In the genomic region with DNA sequence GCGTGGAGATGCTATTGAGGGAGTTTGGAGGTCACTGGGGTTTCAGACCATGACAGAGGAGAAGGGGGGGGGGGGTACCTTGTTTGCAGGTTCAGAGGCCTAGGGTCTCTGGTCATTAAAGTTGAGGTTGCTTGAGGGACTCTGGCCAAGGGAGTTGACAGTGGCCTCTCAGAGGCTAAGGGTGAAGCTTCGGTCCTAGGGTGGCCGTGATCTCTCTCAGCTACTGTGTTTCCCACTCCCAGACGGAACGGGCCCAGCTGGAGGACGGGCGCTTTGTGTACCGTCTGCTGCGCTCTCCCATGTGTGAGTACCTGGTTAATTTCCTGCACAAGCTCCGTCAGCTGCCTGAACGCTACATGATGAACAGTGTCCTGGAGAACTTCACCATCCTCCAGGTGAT, we compare ENCODE assay signal across 26 mouse cellular contexts. TPM values are rescaled to one million over a fixed set of nuclear protein-coding genes. Genes with fewer than 3 reads are reported as not detected.
A peak's percentile ranks its signal among the peaks of the same experiment; 100 is the strongest.
DNase-seq lines count a peak whose midpoint lies in the region; ATAC-seq lines count a peak whose summit lies in the region.
"Had no signal": no experiment of that assay in that cellular context is flagged by ENCODE, and none has a peak within 500 bp of the region (broad histone marks: within the 10 kb centered on the region; RNA-seq: fewer than 3 reads in every experiment).

No protein-coding gene starts in this region.

- DNase-seq in heart, embryonic 10.5 days (ENCODE audit: low spot score), result peak; percentile 69
- no peak for DNase-seq in heart, postnatal 14 days
- DNase-seq in neural tube, embryonic 10.5 days (ENCODE audit: extremely low spot score, low spot score), result peak; percentile 12
- peak; percentile 21 for DNase-seq in limb, embryonic 11.5 days (ENCODE audit: low spot score)
- no peak for DNase-seq in urinary bladder, postnatal 25 days (ENCODE audit: low spot score)
- no peak for DNase-seq in adrenal gland, postnatal 4 days (ENCODE audit: low spot score in 2 of 2)
- DNase-seq: adrenal gland, adult 8-10 months; adrenal gland, postnatal 25 days; cerebellum, adult 18-20 months; cerebellum, adult 9-10 months; gastrocnemius, postnatal 25 days; heart, adult 2 months; heart, postnatal 36 days had no signal

- no peak overlapping the region for H3K9ac ChIP-seq in neural tube, embryonic 15.5 days (replicated peaks)
- no peak overlapping the region for H3K9ac ChIP-seq in limb, embryonic 11.5 days (ENCODE audit: low read length)
- H3K9ac ChIP-seq: forebrain, embryonic 15.5 days; hindbrain, embryonic 13.5 days; intestine, embryonic 15.5 days had no signal

- peaks cover 44% of the 10 kb centered on the region for H3K4me1 ChIP-seq in heart, embryonic 10.5 days
- H3K4me1 ChIP-seq in neural tube, embryonic 15.5 days, result peaks cover 21% of the 10 kb centered on the region
- H3K4me1 ChIP-seq in limb, embryonic 11.5 days (ENCODE audit: control insufficient read depth, insufficient read depth, low read length), result peaks cover 26% of the 10 kb centered on the region

- 84% methylated on average over 11 of the region's 11 CpGs for WGBS in heart, embryonic 10.5 days
- 90% methylated on average over 11 of the region's 11 CpGs for WGBS in neural tube, embryonic 15.5 days
- 87% methylated on average over 11 of the region's 11 CpGs for WGBS in limb, embryonic 11.5 days

- H3K4me2 ChIP-seq in neural tube, embryonic 15.5 days, result no peak overlapping the region
- H3K4me2 ChIP-seq in limb, embryonic 11.5 days (ENCODE audit: low read depth, severe bottlenecking), result no peak overlapping the region
- H3K4me2 ChIP-seq: forebrain, embryonic 15.5 days; heart, embryonic 11.5 days; hindbrain, embryonic 13.5 days; intestine, embryonic 15.5 days had no signal

- H3K27ac ChIP-seq in heart, embryonic 10.5 days, result no peak overlapping the region
- H3K27ac ChIP-seq in neural tube, embryonic 15.5 days (replicated peaks), result no peak overlapping the region
- no peak overlapping the region for H3K27ac ChIP-seq in limb, embryonic 11.5 days (replicated peaks; ENCODE audit: low read depth, low read length)
- H3K27ac ChIP-seq: forebrain, embryonic 15.5 days; heart, adult 2 months; hindbrain, embryonic 13.5 days; intestine, embryonic 15.5 days had no signal

- ATAC-seq in neural tube, embryonic 15.5 days (ENCODE audit: low FRiP score), result no peak
- ATAC-seq in limb, embryonic 11.5 days (ENCODE audit: insufficient number of reproducible peaks, low FRiP score, low TSS enrichment, low read depth), result no peak
- ATAC-seq: activated CD4-positive, CD25-positive, alpha-beta regulatory T cell, adult 4 months; CD4-positive, CD25-positive, alpha-beta regulatory T cell, adult 4 months; forebrain, embryonic 15.5 days; hindbrain, embryonic 16.5 days; intestine, embryonic 15.5 days had no signal

- no peaks in the 10 kb centered on the region for H3K9me3 ChIP-seq in heart, embryonic 10.5 days
- H3K9me3 ChIP-seq in neural tube, embryonic 15.5 days (replicated peaks), result no peaks in the 10 kb centered on the region
- no peaks in the 10 kb centered on the region for H3K9me3 ChIP-seq in limb, embryonic 11.5 days (ENCODE audit: control insufficient read depth, low read length)
- H3K9me3 ChIP-seq: forebrain, embryonic 15.5 days; hindbrain, embryonic 13.5 days; intestine, embryonic 15.5 days had no signal

- peaks cover 11% of the 10 kb centered on the region for H3K27me3 ChIP-seq in heart, embryonic 10.5 days (ENCODE audit: insufficient read depth, poor library complexity, severe bottlenecking)
- peaks cover 23% of the 10 kb centered on the region for H3K27me3 ChIP-seq in neural tube, embryonic 15.5 days (replicated peaks)
- H3K27me3 ChIP-seq in limb, embryonic 11.5 days (ENCODE audit: control insufficient read depth, insufficient read depth, low read length), result no peaks in the 10 kb centered on the region
- H3K27me3 ChIP-seq: forebrain, embryonic 15.5 days; intestine, embryonic 15.5 days had no signal

- H3K4me3 ChIP-seq in heart, embryonic 10.5 days, result no peak overlapping the region
- H3K4me3 ChIP-seq in neural tube, embryonic 15.5 days (replicated peaks), result no peak overlapping the region
- H3K4me3 ChIP-seq in limb, embryonic 11.5 days (ENCODE audit: low read depth, low read length), result no peak overlapping the region
- H3K4me3 ChIP-seq: forebrain, embryonic 15.5 days; heart, adult 2 months; hindbrain, embryonic 13.5 days; intestine, embryonic 15.5 days had no signal

- peaks cover 59% of the 10 kb centered on the region for H3K36me3 ChIP-seq in heart, embryonic 10.5 days
- H3K36me3 ChIP-seq in neural tube, embryonic 15.5 days, result no peaks in the 10 kb centered on the region
- peaks cover 42% of the 10 kb centered on the region for H3K36me3 ChIP-seq in limb, embryonic 11.5 days (ENCODE audit: control insufficient read depth, insufficient read depth, low read length)

- intact Hi-C loops in heart, postnatal 14 days (cut with DNase I), result no loop called here

RNA-seq across cellular contexts. Expression of a gene that starts 7.0 kb away (rescaled TPM):
- polyA plus RNA-seq in heart, embryonic 10.5 days (2016; fragmentation: Nextera tagmentation; extraction: Ambion mirVana), result 1.5 and 2.3 TPM in 2 replicates
- total RNA-seq in heart, postnatal 14 days (2021), result 1 to 10 TPM; 3.8 to 5.5 TPM
- polyA plus RNA-seq in neural tube, embryonic 15.5 days (2015; fragmentation: Nextera tagmentation; extraction: Ambion mirVana), result 1.7 and 12.4 TPM in 2 replicates
- polyA plus RNA-seq in limb, embryonic 11.5 days (2014; fragmentation: Nextera tagmentation; extraction: Ambion mirVana), result 0.82 and 1.6 TPM in 2 replicates
- total RNA-seq in adrenal gland, postnatal 4 days (2021), result 1 to 10 TPM; 4.1 to 6.2 TPM

RNA-seq across cellular contexts. Expression of a gene that starts 8.9 kb away (rescaled TPM):
- 0.50 and 0.83 TPM in 2 replicates for polyA plus RNA-seq in heart, embryonic 10.5 days (2016; fragmentation: Nextera tagmentation; extraction: Ambion mirVana)
- total RNA-seq in heart, postnatal 14 days (2021), result not detected
- polyA plus RNA-seq in neural tube, embryonic 15.5 days (2015; fragmentation: Nextera tagmentation; extraction: Ambion mirVana), result 0.67 and 0.78 TPM in 2 replicates
- polyA plus RNA-seq in limb, embryonic 11.5 days (2014; fragmentation: Nextera tagmentation; extraction: Ambion mirVana), result 0.20 and 0.36 TPM in 2 replicates
- total RNA-seq in adrenal gland, postnatal 4 days (2021), result under 1 TPM in 1 of 2 experiments, not detected in 1; 0.28 TPM
- total RNA-seq: adrenal gland, postnatal 25 days; gastrocnemius, adult 8-10 months; gastrocnemius, postnatal 25 days; heart, adult 2 months; heart, postnatal 36 days had no signal
- polyA plus RNA-seq: activated CD4-positive, CD25-positive, alpha-beta regulatory T cell, adult 4 months; C2C12; CD4-positive, CD25-positive, alpha-beta regulatory T cell, adult 4 months; embryonic facial prominence, embryonic 11.5 days; forebrain, embryonic 11.5 days; heart, adult 2 months; heart, postnatal 0 days; intestine, embryonic 15.5 days had no signal

RNA-seq across cellular contexts. Expression of a gene that starts 16.4 kb away (rescaled TPM):
- polyA plus RNA-seq in heart, embryonic 10.5 days (2016; fragmentation: Nextera tagmentation; extraction: Ambion mirVana), result 161 and 210 TPM in 2 replicates
- total RNA-seq in heart, postnatal 14 days (2021), result 10 to 100 TPM; 10.1 to 14.4 TPM
- 28.9 and 44.5 TPM in 2 replicates for polyA plus RNA-seq in neural tube, embryonic 15.5 days (2015; fragmentation: Nextera tagmentation; extraction: Ambion mirVana)
- 378 and 385 TPM in 2 replicates for polyA plus RNA-seq in limb, embryonic 11.5 days (2014; fragmentation: Nextera tagmentation; extraction: Ambion mirVana)
- total RNA-seq in adrenal gland, postnatal 4 days (2021), result 10 to 100 TPM; 45.1 to 67.8 TPM

RNA-seq across cellular contexts. Expression of a gene that starts 20.0 kb away (rescaled TPM):
- polyA plus RNA-seq in heart, embryonic 10.5 days (2016; fragmentation: Nextera tagmentation; extraction: Ambion mirVana), result 1.2 and 1.9 TPM in 2 replicates
- not detected for total RNA-seq in heart, postnatal 14 days (2021)
- 15.6 and 17.7 TPM in 2 replicates for polyA plus RNA-seq in neural tube, embryonic 15.5 days (2015; fragmentation: Nextera tagmentation; extraction: Ambion mirVana)
- 0.51 and 0.60 TPM in 2 replicates for polyA plus RNA-seq in limb, embryonic 11.5 days (2014; fragmentation: Nextera tagmentation; extraction: Ambion mirVana)
- total RNA-seq in adrenal gland, postnatal 4 days (2021), result under 1 TPM in 1 of 2 experiments, not detected in 1; 0.78 TPM
- total RNA-seq: adrenal gland, adult 8-10 months; adrenal gland, postnatal 25 days; gastrocnemius, adult 8-10 months; gastrocnemius, postnatal 25 days; heart, adult 2 months; heart, postnatal 36 days had no signal
- polyA plus RNA-seq: heart, postnatal 0 days had no signal

RNA-seq across cellular contexts. Expression of a gene that starts 27.2 kb away (rescaled TPM):
- 0.69 and 0.88 TPM in 2 replicates for polyA plus RNA-seq in heart, embryonic 10.5 days (2016; fragmentation: Nextera tagmentation; extraction: Ambion mirVana)
- total RNA-seq in heart, postnatal 14 days (2021), result not detected
- 0.36 and 0.60 TPM in 2 replicates for polyA plus RNA-seq in neural tube, embryonic 15.5 days (2015; fragmentation: Nextera tagmentation; extraction: Ambion mirVana)
- polyA plus RNA-seq in limb, embryonic 11.5 days (2014; fragmentation: Nextera tagmentation; extraction: Ambion mirVana), result 0.41 and 0.51 TPM in 2 replicates
- under 1 TPM; 0.31 to 0.84 TPM for total RNA-seq in adrenal gland, postnatal 4 days (2021)
- total RNA-seq: heart, adult 2 months; heart, postnatal 36 days had no signal
- polyA plus RNA-seq: C2C12; CD4-positive, CD25-positive, alpha-beta regulatory T cell, adult 4 months had no signal

Comparison
In these comparisons a context has a peak if more than half of its experiments do, and no peak if none do; other contexts are left out.
1. DNase-seq: peak in heart, embryonic 10.5 days (single experiment), neural tube, embryonic 10.5 days (single experiment) and limb, embryonic 11.5 days (single experiment); none in heart, postnatal 14 days (0 of 2), urinary bladder, postnatal 25 days (single experiment) and adrenal gland, postnatal 4 days (0 of 2).